Mouse (Mus musculus): ENCODE results near the gene Ctsa.

- TF ChIP-seq CTCF (IDR thresholded peaks at IDR 0.05; ENCODE audit: insufficient read depth, low read depth, low read length) (no peak), POLR2A (IDR thresholded peaks at IDR 0.05; ENCODE audit: insufficient read depth, low read depth, low read length) (no peak)
These were observed 40.9 kb downstream of the Ctsa start for GRCm38 (mm10) chr2:164873621-164874020.

All from olfactory bulb, adult 2 months (tissue).